Mouse (Mus musculus) brain, embryonic 14.5 days (tissue): ENCODE measurements around the gene Dapk1.

Source experiments
- CTCF ChIP-seq: fragments of 200-500 bp; IDR thresholded peaks from 2 replicates; pipeline ENCODE4 v1.5.1; 2012; ENCODE audit warnings: inconsistent platforms, mild to moderate bottlenecking, moderate library complexity, borderline replicate concordance; ENCODE audit not compliant: insufficient read depth, insufficient read length; ENCODE audit errors: extremely low read depth
- POLR2A ChIP-seq: fragments of 200-500 bp; IDR thresholded peaks from 2 replicates; pipeline ENCODE4 v1.6.1; 2012; ENCODE audit warnings: mild to moderate bottlenecking, inconsistent platforms, borderline replicate concordance; ENCODE audit not compliant: poor library complexity, insufficient read depth, insufficient read length, severe bottlenecking; ENCODE audit errors: extremely low read depth

- TF ChIP-seq POLR2A = no peak
- no peak for TF ChIP-seq CTCF
Observed at GRCm38 (mm10) chr13:60650000-60650399, 48.3 kb downstream of the Dapk1 start.
